Mouse (Mus musculus): ENCODE results near the gene Ankrd6.
"Not testable (repeated sequence)": the region's sequence is repeated elsewhere in the genome, so short reads cannot be mapped to it uniquely, and the experiment has no call there.

Ankrd6 gene

GRCm38 (mm10) chr4:32950356-32951034 is at the start of gene Ankrd6:
TSS of gene Ankrd6 (minus strand) at chr4:32950841.
- no peak for DNase-seq (ENCODE audit: low read depth)

- no peak for DNase-seq (ENCODE audit: low read depth)
Observed at GRCm38 (mm10) chr4:32998996-32999395, 48.4 kb upstream of the Ankrd6 start.

DNA sequence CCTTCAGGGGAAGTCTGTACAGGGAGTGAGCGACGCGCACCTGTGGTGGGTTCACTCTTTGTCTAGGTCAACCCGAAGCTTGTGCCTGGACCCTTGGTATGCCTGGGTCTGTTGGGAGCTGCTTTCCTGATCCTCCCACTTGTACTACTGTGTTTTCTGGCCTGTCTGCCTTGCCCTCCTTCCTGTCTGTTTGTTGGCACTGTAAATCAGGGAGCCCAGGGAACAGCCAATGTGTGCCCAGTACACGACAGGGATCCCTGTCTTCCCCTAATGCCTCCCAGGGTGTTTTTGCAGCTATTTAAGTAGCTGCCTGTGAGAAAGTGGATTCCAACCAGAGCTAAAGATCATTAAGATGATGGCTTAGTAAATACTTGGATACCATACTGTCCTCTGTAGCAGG is 46.9 kb upstream of the Ankrd6 start:
- no peak for DNase-seq (ENCODE audit: low read depth)

DNA sequence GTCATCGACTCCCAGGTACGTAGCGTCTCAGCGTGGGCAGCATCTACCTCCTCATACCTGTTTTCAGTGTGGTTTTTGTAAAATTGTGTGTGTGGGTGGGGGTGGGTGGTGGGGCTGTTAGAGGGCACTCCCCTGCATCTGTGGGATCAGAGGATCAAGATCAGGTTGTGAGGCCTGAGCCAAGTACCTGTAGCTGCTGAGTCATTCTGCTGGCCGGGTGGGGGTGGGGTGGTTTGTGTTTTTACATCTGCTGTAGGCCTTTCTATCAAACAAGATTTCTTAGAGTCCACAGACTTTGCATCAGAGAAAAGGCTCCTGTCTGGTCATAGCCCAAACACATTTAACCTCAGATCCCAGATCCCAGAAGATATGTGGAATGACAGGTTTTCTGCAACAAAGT is 45.4 kb upstream of the Ankrd6 start:
- DNase-seq (ENCODE audit: low read depth), result no peak

GRCm38 (mm10) chr4:32994168-32994567 is 43.5 kb upstream of the Ankrd6 start:
- no peak for DNase-seq (ENCODE audit: low read depth)

GRCm38 (mm10) chr4:32989346-32989745 is 38.7 kb upstream of the Ankrd6 start:
- no peak for DNase-seq (ENCODE audit: low read depth)

GRCm38 (mm10) chr4:32987006-32987405 is 36.4 kb upstream of the Ankrd6 start:
- DNase-seq (ENCODE audit: low read depth), result peak; percentile 72

DNA sequence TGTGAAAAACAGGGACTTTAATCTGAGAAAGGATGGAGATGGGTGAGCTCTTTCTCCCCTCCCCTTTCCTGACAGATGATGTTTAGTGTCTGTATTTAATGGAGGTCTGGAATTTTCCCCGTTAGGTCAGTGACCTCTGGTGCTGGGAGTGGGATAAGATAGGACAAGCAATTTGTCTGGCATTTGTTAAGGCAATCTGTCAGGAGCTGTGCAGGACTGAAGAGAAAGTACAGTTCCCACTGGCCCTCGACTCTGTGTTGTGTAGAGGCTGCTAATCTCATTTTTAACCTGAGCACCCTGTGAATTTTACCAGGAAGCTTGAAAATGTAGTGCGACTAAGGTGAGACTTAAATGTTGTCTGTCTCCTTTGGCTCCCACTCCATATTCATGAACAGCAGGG is 35.0 kb upstream of the Ankrd6 start:
- DNase-seq (ENCODE audit: low read depth), result no peak

- no peak for DNase-seq (ENCODE audit: low read depth)
Observed at GRCm38 (mm10) chr4:32984801-32985675, 34.4 kb upstream of the Ankrd6 start.

- no peak for DNase-seq (ENCODE audit: low read depth)
Observed at GRCm38 (mm10) chr4:32984242-32984641, 33.6 kb upstream of the Ankrd6 start.

- no peak for DNase-seq (ENCODE audit: low read depth)
Observed at GRCm38 (mm10) chr4:32983176-32984155, 32.8 kb upstream of the Ankrd6 start.

DNA sequence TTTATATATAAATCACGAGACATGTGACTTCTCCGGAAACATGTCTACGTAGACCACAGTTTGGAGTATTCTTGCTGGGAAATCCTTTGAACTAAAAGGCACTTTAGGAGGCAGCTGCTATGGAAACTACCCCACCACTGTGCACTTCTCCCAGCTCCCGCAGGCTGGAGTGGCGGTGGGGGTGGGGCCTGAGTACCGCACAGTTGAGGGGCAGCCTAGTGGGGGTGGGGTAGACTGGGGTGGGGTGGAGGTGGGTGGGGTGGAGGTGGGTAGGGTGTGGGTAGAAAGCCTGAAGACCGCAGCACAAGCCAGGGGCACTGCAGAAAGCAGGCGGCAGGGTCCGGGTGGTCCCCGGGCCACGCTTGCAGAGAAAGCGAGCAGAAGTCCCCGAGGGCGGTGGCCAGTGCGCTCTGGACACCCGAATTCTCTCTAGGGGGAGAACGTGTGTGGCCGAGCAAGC is 32.1 kb upstream of the Ankrd6 start, which contains the start of gene Rragd:
Gene Rragd (plus strand): TSS at position 322 of the 460 bp plus-strand sequence.
- no peak for DNase-seq (ENCODE audit: low read depth)

DNA sequence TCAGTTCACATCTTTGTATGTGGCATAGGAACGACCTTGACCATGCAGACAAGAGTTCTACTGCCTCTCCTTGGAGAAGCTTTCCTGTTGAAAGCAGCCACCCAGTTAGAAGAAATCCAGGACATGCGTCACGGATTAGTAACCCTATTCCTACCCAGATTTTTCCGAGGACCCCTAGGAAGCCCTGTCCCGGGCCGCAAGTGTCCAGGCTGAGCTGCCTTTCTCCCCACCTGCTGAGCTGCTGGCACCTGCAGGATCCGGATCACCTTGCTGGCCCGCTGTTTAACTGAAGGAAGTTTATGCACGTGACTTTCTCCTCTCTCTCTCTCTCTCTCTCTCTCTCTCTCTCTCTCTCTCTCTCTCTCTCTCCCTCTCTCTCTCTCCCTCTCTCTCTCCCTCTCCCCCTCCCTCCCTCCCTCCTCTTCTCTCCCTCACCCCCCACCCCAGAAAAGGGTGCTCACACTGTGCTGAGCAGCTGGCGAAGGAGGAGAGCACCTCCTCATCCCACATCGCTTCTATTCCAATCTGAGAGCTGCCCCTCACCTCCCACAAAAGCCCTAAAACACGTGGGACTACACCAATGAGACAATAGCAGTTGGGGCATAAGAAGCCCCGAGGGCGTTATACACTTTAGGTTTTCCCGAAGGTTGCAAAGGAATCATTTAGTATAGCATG is 31.5 kb upstream of the Ankrd6 start:
- no peak for DNase-seq (ENCODE audit: low read depth)

DNA sequence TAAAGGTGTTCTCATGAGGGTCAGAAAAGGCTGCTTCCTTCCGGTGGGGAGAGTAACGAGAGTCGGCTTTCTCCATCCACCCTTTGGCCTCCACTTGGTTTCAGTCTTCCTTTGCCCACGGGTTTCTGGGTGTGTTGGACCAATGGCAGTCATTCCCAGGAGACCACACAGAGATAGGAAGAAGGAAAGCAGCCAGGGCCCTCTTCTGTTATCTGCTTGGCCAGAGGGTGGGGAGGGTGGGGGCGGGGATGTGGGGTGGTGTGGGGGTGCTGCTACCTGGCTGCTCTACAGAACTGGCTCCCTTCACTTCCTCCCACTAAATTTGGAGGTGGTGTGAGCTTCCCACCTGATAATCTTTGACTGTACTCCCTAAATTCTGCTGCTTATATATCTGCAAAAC is 31.0 kb upstream of the Ankrd6 start:
- no peak for DNase-seq (ENCODE audit: low read depth)

- no peak for DNase-seq (ENCODE audit: low read depth)
Observed at GRCm38 (mm10) chr4:32980061-32980460, 29.4 kb upstream of the Ankrd6 start.

GRCm38 (mm10) chr4:32977331-32977730 is 26.7 kb upstream of the Ankrd6 start:
- DNase-seq (ENCODE audit: low read depth), result no peak

GRCm38 (mm10) chr4:32964619-32965018 is 14.0 kb upstream of the Ankrd6 start:
- DNase-seq (ENCODE audit: low read depth), result not testable (repeated sequence)

GRCm38 (mm10) chr4:32961394-32961793 is 10.8 kb upstream of the Ankrd6 start:
- no peak for DNase-seq (ENCODE audit: low read depth)

GRCm38 (mm10) chr4:32956423-32956822 is 5.8 kb upstream of the Ankrd6 start:
- no peak for DNase-seq (ENCODE audit: low read depth)

DNA sequence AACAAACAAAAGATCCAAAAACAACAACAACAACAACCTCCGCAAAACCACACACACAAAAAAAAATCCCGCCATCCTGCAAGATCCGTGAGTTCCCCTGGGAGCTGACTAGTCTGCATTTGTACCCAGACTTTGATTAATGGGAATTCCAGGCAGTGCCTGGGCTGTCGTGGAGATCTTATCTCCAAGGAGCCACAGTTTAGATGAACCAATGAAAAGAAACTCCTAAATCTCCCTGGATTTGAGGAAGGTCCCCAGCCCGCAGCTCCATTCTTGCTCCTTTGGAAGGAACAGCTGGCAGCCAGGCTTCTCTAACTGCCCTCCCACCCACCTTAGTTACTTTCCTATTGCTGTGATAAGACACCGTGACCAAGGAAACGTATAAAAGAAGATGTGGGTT is 2.0 kb upstream of the Ankrd6 start:
- no peak for DNase-seq (ENCODE audit: low read depth)

All from c-Kit-positive CD71-positive TER-119-negative erythroid progenitor cells, embryonic 14.5 days (primary cell).